Comparison of ENCODE assay signal across 17 mouse cellular contexts in the genomic region with DNA sequence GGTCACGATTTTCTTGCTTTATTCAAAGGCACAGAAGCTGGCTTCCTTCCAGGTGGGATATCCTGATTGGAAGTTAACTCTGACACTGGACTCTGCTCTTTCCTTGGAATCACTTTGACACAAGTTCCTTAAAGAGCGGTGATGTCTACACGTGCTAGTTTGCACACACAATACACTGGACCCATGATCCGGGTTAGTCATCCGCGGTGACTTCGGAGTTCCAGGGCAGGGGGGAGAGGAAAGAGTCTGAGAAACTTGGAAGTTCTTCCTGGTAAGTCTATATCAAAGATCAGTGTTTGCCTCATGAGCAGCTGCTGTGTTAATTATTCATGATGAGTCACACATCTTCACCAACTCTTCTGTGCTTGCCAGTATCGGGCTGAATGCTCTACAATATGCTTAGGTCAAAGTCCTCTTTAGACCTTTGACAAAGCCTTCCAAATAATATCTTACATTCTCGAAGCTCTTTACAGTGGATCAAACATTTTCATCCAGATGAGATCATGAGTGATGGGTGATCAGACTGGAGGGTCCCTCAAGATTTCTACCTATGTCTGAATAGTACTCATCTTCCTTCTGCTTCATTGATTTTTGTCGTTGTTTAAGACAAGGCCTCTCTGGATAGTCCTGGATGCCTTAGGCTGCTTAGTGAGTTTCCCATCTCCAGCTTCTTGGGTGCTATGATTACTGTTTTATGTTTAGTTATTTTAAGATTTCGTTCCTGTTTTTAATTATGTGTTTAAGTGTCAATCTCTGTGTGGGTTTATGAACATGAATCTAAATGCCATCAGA.
DNase-seq lines count a peak whose midpoint lies in the region; ATAC-seq lines count a peak whose summit lies in the region.
"Had no signal": no experiment of that assay in that cellular context is flagged by ENCODE, and none has a peak within 500 bp of the region (broad histone marks: within the 10 kb centered on the region; RNA-seq: fewer than 3 reads in every experiment).

No protein-coding gene starts in this region.

- no peak overlapping the region for H3K4me2 ChIP-seq in intestine, embryonic 14.5 days (ENCODE audit: low read length)
- H3K4me2 ChIP-seq in midbrain, embryonic 16.5 days (ENCODE audit: low read length) = no peak overlapping the region
- H3K4me2 ChIP-seq: embryonic facial prominence, embryonic 15.5 days; midbrain, embryonic 13.5 days; neural tube, embryonic 13.5 days had no signal

- 76% methylated on average over 11 of the region's 11 CpGs for WGBS in intestine, embryonic 14.5 days
- WGBS in midbrain, embryonic 16.5 days = 84% methylated on average over 11 of the region's 11 CpGs

- H3K4me1 ChIP-seq in intestine, embryonic 14.5 days (replicated peaks; ENCODE audit: control insufficient read depth, insufficient read depth, low read length) = no peaks in the 10 kb centered on the region
- no peaks in the 10 kb centered on the region for H3K4me1 ChIP-seq in midbrain, embryonic 16.5 days (ENCODE audit: control insufficient read depth, insufficient read depth, low read length)
- H3K4me1 ChIP-seq: embryonic facial prominence, embryonic 15.5 days; midbrain, embryonic 13.5 days; neural tube, embryonic 13.5 days had no signal

- peak; percentile 20 for DNase-seq in adrenal gland, postnatal 14 days
- DNase-seq in adrenal gland, adult 18-20 months (ENCODE audit: low spot score in 2 of 2) = no peak
- peak; percentile 9 for DNase-seq in 3134 (ENCODE audit: extremely low read depth, insufficient read length, low spot score)
- peak; percentile 50 for DNase-seq in intestine, embryonic 14.5 days (ENCODE audit: low spot score)
- DNase-seq in kidney, postnatal 10 days = peak; percentile 64
- DNase-seq in lung, adult 18-20 months = no peak
- DNase-seq in layer of hippocampus, adult 9-11 months = no peak
- DNase-seq: cerebellum, postnatal 25 days; gastrocnemius, postnatal 10 days; liver; lung, postnatal 10 days; thymus, adult 18-20 months had no signal

- H3K9ac ChIP-seq in intestine, embryonic 14.5 days (ENCODE audit: low read length) = no peak overlapping the region
- H3K9ac ChIP-seq in midbrain, embryonic 16.5 days (ENCODE audit: low read depth, low read length) = no peak overlapping the region
- H3K9ac ChIP-seq: embryonic facial prominence, embryonic 15.5 days; midbrain, embryonic 13.5 days; neural tube, embryonic 13.5 days had no signal

- no peaks in the 10 kb centered on the region for H3K27me3 ChIP-seq in intestine, embryonic 14.5 days (replicated peaks; ENCODE audit: control insufficient read depth, insufficient read depth, low read length)
- no peaks in the 10 kb centered on the region for H3K27me3 ChIP-seq in midbrain, embryonic 16.5 days (ENCODE audit: control insufficient read depth, insufficient read depth, low read depth, low read length)
- H3K27me3 ChIP-seq: embryonic facial prominence, embryonic 15.5 days; midbrain, embryonic 13.5 days; neural tube, embryonic 13.5 days had no signal

- H3K36me3 ChIP-seq in intestine, embryonic 14.5 days (ENCODE audit: control insufficient read depth, insufficient read depth, low read length) = no peaks in the 10 kb centered on the region
- no peaks in the 10 kb centered on the region for H3K36me3 ChIP-seq in midbrain, embryonic 16.5 days (ENCODE audit: control insufficient read depth, insufficient read depth, low read length)
- H3K36me3 ChIP-seq: embryonic facial prominence, embryonic 15.5 days; midbrain, embryonic 13.5 days; neural tube, embryonic 13.5 days had no signal

- H3K9me3 ChIP-seq in intestine, embryonic 14.5 days (ENCODE audit: control insufficient read depth, low read length) = peaks cover 4% of the 10 kb centered on the region
- H3K9me3 ChIP-seq in midbrain, embryonic 16.5 days (replicated peaks; ENCODE audit: control insufficient read depth, low read length, poor library complexity, severe bottlenecking) = no peaks in the 10 kb centered on the region
- H3K9me3 ChIP-seq: embryonic facial prominence, embryonic 15.5 days; midbrain, embryonic 13.5 days; neural tube, embryonic 13.5 days had no signal

- no peak overlapping the region for H3K27ac ChIP-seq in intestine, embryonic 14.5 days (ENCODE audit: low read depth)
- H3K27ac ChIP-seq in midbrain, embryonic 16.5 days (ENCODE audit: low read length) = no peak overlapping the region
- H3K27ac ChIP-seq: embryonic facial prominence, embryonic 15.5 days; midbrain, embryonic 13.5 days; neural tube, embryonic 13.5 days had no signal

- H3K4me3 ChIP-seq in intestine, embryonic 14.5 days (ENCODE audit: low read depth, low read length) = no peak overlapping the region
- no peak overlapping the region for H3K4me3 ChIP-seq in midbrain, embryonic 16.5 days (ENCODE audit: low read depth, low read length)
- H3K4me3 ChIP-seq: embryonic facial prominence, embryonic 15.5 days; midbrain, embryonic 13.5 days; neural tube, embryonic 13.5 days had no signal

- peak; percentile 68; the same call in 1 of the 2 replicates for ATAC-seq in intestine, embryonic 14.5 days (replicated peaks; ENCODE audit: low FRiP score, low TSS enrichment, low read depth)
- no peak for ATAC-seq in midbrain, embryonic 16.5 days
- ATAC-seq: forebrain, embryonic 14.5 days; midbrain, embryonic 13.5 days had no signal

Comparison
In these comparisons a context has a peak if more than half of its experiments do, and no peak if none do; other contexts are left out.
1. DNase-seq: peak in adrenal gland, postnatal 14 days (single experiment), 3134 (single experiment), intestine, embryonic 14.5 days (single experiment) and kidney, postnatal 10 days (single experiment); none in adrenal gland, adult 18-20 months (0 of 2), lung, adult 18-20 months (0 of 2) and layer of hippocampus, adult 9-11 months (single experiment).